Mouse (Mus musculus): ENCODE data around the gene Klhl25.

- TF ChIP-seq CTCF (IDR thresholded peaks at IDR 0.05; ENCODE audit: low read depth) (no peak), EP300 (IDR thresholded peaks at IDR 0.05; ENCODE audit: low read depth) (no peak)
Measured at GRCm38 (mm10) chr7:75806711-75807110, 41.4 kb upstream of the Klhl25 start.
